Mouse (Mus musculus): ENCODE measurements around the gene Wscd2. TPM values are rescaled to one million over a fixed set of nuclear protein-coding genes. Genes with fewer than 3 reads are reported as not detected.

Gene Wscd2
- total and polyA plus RNA-seq, 3 experiments, result 0.38 to 0.51 (median 0.39) TPM

GRCm38 (mm10) chr5:113593911-113594705 is 104.0 kb downstream of the Wscd2 start:
- H3K27me3 ChIP-seq (replicated peaks), result no peaks in the 10 kb centered on the region
- dilution Hi-C loops (cut with MboI; ENCODE audit: extremely low pct_ligation_motif_present, extremely low pct_unique_long_range_greater_than_20kb, low sequenced_read_pairs), result no loop called here
- in situ Hi-C loops (cut with MboI; ENCODE audit: low pct_ligation_motif_present, low pct_unique_long_range_greater_than_20kb, low sequenced_read_pairs), result no loop called here

DNA sequence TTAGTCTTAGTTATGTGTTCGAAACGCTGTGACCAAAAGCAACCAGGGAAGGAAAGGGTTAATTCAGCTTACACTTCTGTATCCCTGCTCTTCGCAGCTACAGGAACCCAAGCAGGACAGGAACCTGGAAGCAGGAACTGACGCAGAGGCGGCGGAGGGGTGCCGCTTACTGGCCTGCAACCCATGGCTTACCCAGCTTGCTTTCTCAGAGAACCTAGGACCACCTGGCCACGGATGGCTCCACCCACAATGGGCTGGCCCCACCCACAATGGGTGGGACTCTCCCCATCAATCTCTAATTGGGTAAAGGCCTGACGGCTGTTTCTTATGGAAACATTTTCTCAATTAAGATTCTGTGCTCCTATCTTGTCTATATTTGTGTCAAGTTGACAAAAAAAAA is 106.1 kb downstream of the Wscd2 start:
- Histone ChIP-seq H3K27me3 (replicated peaks) (peaks cover 2% of the 10 kb centered on the region), H3K9ac (ENCODE audit: insufficient read depth, low read depth) (no peak overlapping the region), H3K79me2 (replicated peaks; ENCODE audit: control insufficient read depth, extremely low read depth, insufficient read depth, poor library complexity, severe bottlenecking) (no peaks in the 10 kb centered on the region), H3K4me2 (ENCODE audit: insufficient read depth, low read depth, poor library complexity, severe bottlenecking) (no peak overlapping the region), H3K36me3 (replicated peaks in 1 of 2; ENCODE audit: control insufficient read depth in 1 of 2, insufficient read depth in 1 of 2, low read length in 1 of 2) (no peaks in the 10 kb centered on the region), H3K9me3 (replicated peaks; ENCODE audit: low read length) (peaks cover 11% of the 10 kb centered on the region), H3K4me3 (replicated peaks in 1 of 3; ENCODE audit: low read depth in 2 of 3, low read length in 2 of 3, poor library complexity in 1 of 3) (no peak overlapping the region), H3K4me1 (ENCODE audit: control insufficient read depth in 1 of 2, insufficient read depth in 2 of 2) (peaks cover 5 to 25% of the 10 kb centered on the region in 2 experiments), H3K27ac (ENCODE audit: insufficient read depth, low read depth) (no peak overlapping the region)
- TF ChIP-seq RCOR1 (conservative IDR thresholded peaks at IDR 0.05; ENCODE audit: low read depth, low read length) (no peak), TCF12 (IDR thresholded peaks at IDR 0.05; ENCODE audit: low read depth, low read length) (no peak), MAZ (IDR thresholded peaks at IDR 0.05; ENCODE audit: low read depth, low read length) (no peak), POLR2A (IDR thresholded peaks at IDR 0.05; ENCODE audit: low read depth, low read length) (no peak), MYC (IDR thresholded peaks at IDR 0.05; ENCODE audit: low read depth, low read length) (no peak), TBP (conservative IDR thresholded peaks at IDR 0.05; ENCODE audit: low read depth, low read length) (no peak), MXI1 (IDR thresholded peaks at IDR 0.05; ENCODE audit: low read depth, low read length) (no peak), PAX5 (IDR thresholded peaks at IDR 0.05; ENCODE audit: low read length) (no peak), NRF1 (IDR thresholded peaks at IDR 0.05; ENCODE audit: low read depth, low read length) (no peak), KAT2A (IDR thresholded peaks at IDR 0.05; ENCODE audit: insufficient replicate concordance, low read length) (no peak), SIN3A (IDR thresholded peaks at IDR 0.05; ENCODE audit: low read length) (no peak), GABPA (IDR thresholded peaks at IDR 0.05; ENCODE audit: insufficient replicate concordance, low read depth, low read length) (no peak), MAX (IDR thresholded peaks at IDR 0.05; ENCODE audit: low read length) (no peak), ZMIZ1 (IDR thresholded peaks at IDR 0.05; ENCODE audit: low read depth, low read length) (no peak), ELF1 (IDR thresholded peaks at IDR 0.05; ENCODE audit: low read depth, low read length) (no peak), BHLHE40 (IDR thresholded peaks at IDR 0.05; ENCODE audit: low read depth, low read length) (no peak), ZC3H11A (IDR thresholded peaks at IDR 0.05; ENCODE audit: low read depth, low read length) (no peak), MEF2A (IDR thresholded peaks at IDR 0.05; ENCODE audit: borderline replicate concordance, low read depth, low read length) (no peak), CHD2 (IDR thresholded peaks at IDR 0.05; ENCODE audit: low read length) (no peak)
- in situ Hi-C loops (cut with MboI; ENCODE audit: low pct_ligation_motif_present, low pct_unique_long_range_greater_than_20kb, low sequenced_read_pairs), result no loop called here
- no peak for DNase-seq (ENCODE audit: extremely low read depth)
- dilution Hi-C loops (cut with MboI; ENCODE audit: extremely low pct_ligation_motif_present, extremely low pct_unique_long_range_greater_than_20kb, low sequenced_read_pairs), result no loop called here

More at GRCm38 (mm10) chr5:113593911-113594705, 104.0 kb downstream of the Wscd2 start:
- no peak for DNase-seq (ENCODE audit: extremely low read depth)
- Histone ChIP-seq H3K36me3 (replicated peaks in 1 of 2; ENCODE audit: control insufficient read depth in 1 of 2, insufficient read depth in 1 of 2, low read length in 1 of 2) (no peaks in the 10 kb centered on the region), H3K4me3 (replicated peaks in 1 of 3; ENCODE audit: low read depth in 2 of 3, low read length in 2 of 3, poor library complexity in 1 of 3) (no peak overlapping the region), H3K27ac (ENCODE audit: insufficient read depth, low read depth) (no peak overlapping the region), H3K79me2 (replicated peaks; ENCODE audit: control insufficient read depth, extremely low read depth, insufficient read depth, poor library complexity, severe bottlenecking) (no peaks in the 10 kb centered on the region), H3K4me2 (ENCODE audit: insufficient read depth, low read depth, poor library complexity, severe bottlenecking) (no peak overlapping the region), H3K9me3 (replicated peaks; ENCODE audit: low read length) (peaks cover 2% of the 10 kb centered on the region), H3K4me1 (ENCODE audit: control insufficient read depth in 1 of 2, insufficient read depth in 2 of 2) (peaks cover 11 to 45% of the 10 kb centered on the region in 2 experiments), H3K9ac (ENCODE audit: insufficient read depth, low read depth) (no peak overlapping the region)
- no peak for TF ChIP-seq CHD2 (IDR thresholded peaks at IDR 0.05; ENCODE audit: low read length)
- TF ChIP-seq CTCF (conservative IDR thresholded peaks at IDR 0.05 in 1 of 2, IDR thresholded peaks at IDR 0.05 in 1 of 2; ENCODE audit: low read depth in 2 of 2, low read length in 2 of 2), result no peak
- TF ChIP-seq MAZ (IDR thresholded peaks at IDR 0.05; ENCODE audit: low read depth, low read length), result no peak
- TF ChIP-seq TCF12 (IDR thresholded peaks at IDR 0.05; ENCODE audit: low read depth, low read length), result no peak
- no peak for TF ChIP-seq CHD1 (IDR thresholded peaks at IDR 0.05; ENCODE audit: low read depth, low read length)
- no peak for TF ChIP-seq MXI1 (IDR thresholded peaks at IDR 0.05; ENCODE audit: low read depth, low read length)
- TF ChIP-seq MEF2A (IDR thresholded peaks at IDR 0.05; ENCODE audit: borderline replicate concordance, low read depth, low read length), result no peak
- no peak for TF ChIP-seq USF2 (conservative IDR thresholded peaks at IDR 0.05; ENCODE audit: low read depth, low read length)
- no peak for TF ChIP-seq EP300 (IDR thresholded peaks at IDR 0.05; ENCODE audit: low read length)
- no peak for TF ChIP-seq TBP (conservative IDR thresholded peaks at IDR 0.05; ENCODE audit: low read depth, low read length)
- no peak for TF ChIP-seq MAFK (IDR thresholded peaks at IDR 0.05; ENCODE audit: insufficient replicate concordance, low read length)
- no peak for TF ChIP-seq UBTF (IDR thresholded peaks at IDR 0.05; ENCODE audit: low read depth, low read length)

All from CH12.LX (cell line).